Comparison of ENCODE assay signal across 29 mouse cellular contexts in genomic region chr9:69192446-69192845, GRCm38 (mm10).
"Had no signal": no experiment of that assay in that cellular context is flagged by ENCODE, and none has a peak within 500 bp of the region (broad histone marks: within the 10 kb centered on the region; RNA-seq: fewer than 3 reads in every experiment).

No protein-coding gene starts in this region.

- H3K36me3 ChIP-seq: limb, embryonic 10.5 days; limb, embryonic 12.5 days; limb, embryonic 13.5 days; limb, embryonic 15.5 days; liver, embryonic 13.5 days; liver, embryonic 15.5 days; lung, embryonic 15.5 days; midbrain, embryonic 10.5 days; midbrain, embryonic 12.5 days; midbrain, embryonic 13.5 days; midbrain, embryonic 15.5 days; neural tube, embryonic 12.5 days; neural tube, embryonic 13.5 days had no signal

- H3K27me3 ChIP-seq: limb, embryonic 13.5 days; limb, embryonic 15.5 days; liver, embryonic 13.5 days; liver, embryonic 15.5 days; lung, embryonic 15.5 days; megakaryocyte, embryonic 14.5 days; midbrain, embryonic 12.5 days; midbrain, embryonic 13.5 days; midbrain, embryonic 15.5 days; neural tube, embryonic 12.5 days; neural tube, embryonic 13.5 days had no signal

- H3K9ac ChIP-seq: limb, embryonic 12.5 days; limb, embryonic 13.5 days; limb, embryonic 15.5 days; liver, embryonic 13.5 days; liver, embryonic 14.5 days; liver, embryonic 15.5 days; lung, embryonic 14.5 days; lung, embryonic 15.5 days; midbrain, embryonic 12.5 days; midbrain, embryonic 13.5 days; midbrain, embryonic 15.5 days; neural tube, embryonic 12.5 days; neural tube, embryonic 13.5 days had no signal

- H3K4me2 ChIP-seq: limb, embryonic 12.5 days; limb, embryonic 13.5 days; limb, embryonic 15.5 days; liver, embryonic 13.5 days; liver, embryonic 15.5 days; lung, embryonic 14.5 days; lung, embryonic 15.5 days; midbrain, embryonic 12.5 days; midbrain, embryonic 13.5 days; midbrain, embryonic 15.5 days; neural tube, embryonic 12.5 days; neural tube, embryonic 13.5 days had no signal

- DNase-seq: left cerebral cortex, postnatal 4 days; liver; liver, embryonic 13.5 days; lung, adult 18-20 months; lung, adult 2 months; lung, embryonic 14.5 days; lung, postnatal 10 days; lung, postnatal 14 days; lung, postnatal 36 days; lung, postnatal 4 days; midbrain, embryonic 14.5 days had no signal

- H3K4me3 ChIP-seq: left cerebral cortex, adult 2 months; limb, embryonic 10.5 days; limb, embryonic 12.5 days; limb, embryonic 13.5 days; limb, embryonic 15.5 days; liver, embryonic 13.5 days; liver, embryonic 15.5 days; lung, embryonic 15.5 days; megakaryocyte, embryonic 14.5 days; midbrain, embryonic 10.5 days; midbrain, embryonic 12.5 days; midbrain, embryonic 13.5 days; midbrain, embryonic 15.5 days; myocyte; neural tube, embryonic 12.5 days; neural tube, embryonic 13.5 days had no signal

- H3K4me1 ChIP-seq: limb, embryonic 12.5 days; limb, embryonic 13.5 days; limb, embryonic 15.5 days; liver, embryonic 13.5 days; liver, embryonic 15.5 days; lung, embryonic 15.5 days; midbrain, embryonic 10.5 days; midbrain, embryonic 12.5 days; midbrain, embryonic 13.5 days; midbrain, embryonic 15.5 days; neural tube, embryonic 12.5 days; neural tube, embryonic 13.5 days had no signal

- ATAC-seq: lung, postnatal 0 days; midbrain, embryonic 13.5 days; midbrain, embryonic 15.5 days had no signal

- H3K9me3 ChIP-seq: limb, embryonic 10.5 days; limb, embryonic 12.5 days; limb, embryonic 15.5 days; liver, embryonic 13.5 days; liver, embryonic 15.5 days; lung, embryonic 15.5 days; midbrain, embryonic 10.5 days; midbrain, embryonic 13.5 days; midbrain, embryonic 15.5 days; neural tube, embryonic 12.5 days had no signal

- H3K27ac ChIP-seq: left cerebral cortex, adult 2 months; limb, embryonic 10.5 days; limb, embryonic 12.5 days; limb, embryonic 13.5 days; limb, embryonic 15.5 days; liver, embryonic 13.5 days; liver, embryonic 14.5 days; liver, embryonic 15.5 days; lung, embryonic 15.5 days; macrophage; midbrain, embryonic 10.5 days; midbrain, embryonic 12.5 days; midbrain, embryonic 13.5 days; midbrain, embryonic 15.5 days; neural tube, embryonic 12.5 days; neural tube, embryonic 13.5 days had no signal
